Mouse (Mus musculus) brain, embryonic 14.5 days (tissue): Measurements from ENCODE around the gene Galnt4.

Experiments
- CTCF ChIP-seq: fragments of 200-500 bp; IDR thresholded peaks from 2 replicates; pipeline ENCODE4 v1.5.1; 2012; ENCODE audit warnings: inconsistent platforms, mild to moderate bottlenecking, moderate library complexity, borderline replicate concordance; ENCODE audit not compliant: insufficient read depth, insufficient read length; ENCODE audit errors: extremely low read depth
- POLR2A ChIP-seq: fragments of 200-500 bp; IDR thresholded peaks from 2 replicates; pipeline ENCODE4 v1.6.1; 2012; ENCODE audit warnings: mild to moderate bottlenecking, inconsistent platforms, borderline replicate concordance; ENCODE audit not compliant: poor library complexity, insufficient read depth, insufficient read length, severe bottlenecking; ENCODE audit errors: extremely low read depth

DNA sequence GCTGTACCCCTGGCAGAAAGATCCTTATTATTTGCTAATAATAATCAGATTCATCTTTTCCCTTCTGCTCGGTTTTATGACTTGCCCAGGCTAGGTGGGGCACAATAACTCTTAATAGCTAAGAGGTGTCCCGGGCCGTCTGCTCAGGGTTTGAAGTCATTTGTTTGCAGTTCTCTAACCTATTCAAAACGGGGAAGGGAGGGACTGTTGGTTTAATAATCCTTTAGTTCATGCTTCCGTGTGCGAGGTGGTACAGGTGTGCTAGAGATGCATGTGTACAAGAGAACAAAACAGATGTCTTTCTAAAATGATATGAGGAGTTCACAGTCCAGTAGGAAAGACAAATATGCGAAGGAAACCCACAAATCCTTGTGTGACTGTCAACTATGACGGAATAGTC is 6.3 kb downstream of the Galnt4 start:
- TF ChIP-seq POLR2A (no peak), CTCF (no peak)
